Mouse (Mus musculus): ENCODE data around the gene Gm1043. TPM values are rescaled to one million over a fixed set of nuclear protein-coding genes. Genes with fewer than 3 reads are reported as not detected.

Gene Gm1043
- polyA plus RNA-seq, 1 experiment: not detected

DNA sequence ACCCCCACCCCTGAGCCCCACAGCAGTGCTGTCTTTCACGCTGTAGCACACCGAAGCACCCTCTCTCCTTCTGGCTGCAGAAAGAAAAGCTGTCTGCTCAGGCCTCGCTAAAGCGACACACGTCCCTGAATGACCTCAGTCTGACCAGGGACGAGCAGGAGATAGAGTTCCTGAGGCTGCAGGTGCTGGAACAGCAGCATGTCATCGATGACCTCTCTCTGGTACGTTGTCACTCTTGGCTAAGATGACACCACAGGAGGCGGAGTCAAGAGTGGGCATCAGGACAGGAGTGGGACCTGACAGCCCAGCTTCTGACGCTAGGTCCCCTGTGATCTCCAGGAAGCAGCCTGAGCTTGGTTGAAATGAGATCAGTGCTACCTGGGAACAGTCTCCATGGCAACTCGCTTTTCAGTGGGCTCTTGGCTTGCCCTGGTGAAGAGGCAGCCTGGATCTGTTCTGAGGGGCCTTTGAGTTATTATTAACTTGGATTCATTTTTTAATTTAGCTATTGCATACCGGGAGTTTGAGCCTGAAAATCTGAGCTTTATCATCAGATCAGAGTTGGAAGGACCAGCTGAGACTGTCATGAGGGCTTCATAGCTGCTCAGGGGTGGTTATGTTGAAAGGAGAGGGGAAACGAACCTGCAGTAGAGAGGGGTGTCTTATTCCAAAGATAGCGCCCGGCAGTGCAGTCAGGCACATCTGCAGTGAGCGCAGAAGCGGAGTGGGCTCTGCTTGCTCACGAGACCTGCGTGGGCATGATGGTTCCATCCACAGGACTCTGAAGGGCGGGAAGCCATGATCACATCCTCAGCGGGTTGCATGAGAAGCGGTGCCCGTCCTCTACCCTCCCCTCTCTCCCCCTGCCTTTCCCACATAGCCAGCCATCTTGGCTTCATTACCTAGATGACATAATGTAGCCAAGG, 20.6 kb downstream of the Gm1043 start:
- H3K79me2 ChIP-seq (ENCODE audit: control insufficient read depth, insufficient read depth): no peaks in the 10 kb centered on the region
- no peak overlapping the region for H3ac ChIP-seq (ENCODE audit: control insufficient read depth, insufficient read length, low read depth)
- no peaks in the 10 kb centered on the region for H3K79me3 ChIP-seq (ENCODE audit: low read depth)
- H3K27me3 ChIP-seq (ENCODE audit: control insufficient read depth, insufficient read depth, insufficient read length): peaks cover 63% of the 10 kb centered on the region
- H3K4me3 ChIP-seq (ENCODE audit: insufficient read depth, poor library complexity, severe bottlenecking): no peak overlapping the region
- H3K36me3 ChIP-seq (ENCODE audit: control insufficient read depth, insufficient read depth): no peaks in the 10 kb centered on the region
- no peak for TF ChIP-seq MAX (IDR thresholded peaks at IDR 0.05)
- TF ChIP-seq CTCF (IDR thresholded peaks at IDR 0.05; ENCODE audit: control insufficient read depth, insufficient read depth, insufficient read length): no peak
- TF ChIP-seq MYOD1 (IDR thresholded peaks at IDR 0.05; ENCODE audit: control insufficient read depth, insufficient read length, low read depth): no peak
- TF ChIP-seq CEBPB (IDR thresholded peaks at IDR 0.05; ENCODE audit: low read depth): no peak
- no peak for TF ChIP-seq MYOG (IDR thresholded peaks at IDR 0.05; ENCODE audit: control insufficient read depth, extremely low read depth, insufficient read length)
- TF ChIP-seq FOSL1 (IDR thresholded peaks at IDR 0.05; ENCODE audit: insufficient read depth, low read length, poor library complexity, severe bottlenecking): no peak
- TF ChIP-seq USF1 (IDR thresholded peaks at IDR 0.05; ENCODE audit: low read depth): no peak

DNA sequence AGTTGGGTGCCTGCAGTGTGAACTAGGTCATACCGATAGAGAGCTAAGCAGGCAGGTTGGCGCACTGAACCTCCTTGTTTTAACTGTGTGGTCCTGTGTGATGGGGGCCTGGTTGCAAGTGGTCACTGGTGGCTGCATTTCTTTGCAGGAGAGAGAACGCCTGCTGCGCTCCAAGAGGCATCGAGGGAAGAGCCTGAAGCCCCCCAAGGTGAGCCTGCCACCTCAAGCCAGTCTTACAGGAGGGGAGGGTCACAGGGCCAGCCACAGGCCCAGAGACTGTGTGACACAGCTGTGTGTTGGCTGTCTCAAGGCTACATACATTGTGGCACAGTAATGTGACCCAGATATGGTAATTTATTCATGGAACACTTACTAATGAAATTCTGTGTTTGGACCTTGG, 21.9 kb downstream of the Gm1043 start:
- H3ac ChIP-seq (ENCODE audit: control insufficient read depth, insufficient read length, low read depth): no peak overlapping the region
- TF ChIP-seq MYOG (IDR thresholded peaks at IDR 0.05; ENCODE audit: control insufficient read depth, extremely low read depth, insufficient read length) (no peak), USF1 (IDR thresholded peaks at IDR 0.05; ENCODE audit: low read depth) (no peak), MAX (IDR thresholded peaks at IDR 0.05) (no peak), MYOD1 (IDR thresholded peaks at IDR 0.05; ENCODE audit: control insufficient read depth, insufficient read length, low read depth) (no peak), CTCF (IDR thresholded peaks at IDR 0.05; ENCODE audit: control insufficient read depth, insufficient read depth, insufficient read length) (no peak), FOSL1 (IDR thresholded peaks at IDR 0.05; ENCODE audit: insufficient read depth, low read length, poor library complexity, severe bottlenecking) (no peak), CEBPB (IDR thresholded peaks at IDR 0.05; ENCODE audit: low read depth) (no peak)

DNA sequence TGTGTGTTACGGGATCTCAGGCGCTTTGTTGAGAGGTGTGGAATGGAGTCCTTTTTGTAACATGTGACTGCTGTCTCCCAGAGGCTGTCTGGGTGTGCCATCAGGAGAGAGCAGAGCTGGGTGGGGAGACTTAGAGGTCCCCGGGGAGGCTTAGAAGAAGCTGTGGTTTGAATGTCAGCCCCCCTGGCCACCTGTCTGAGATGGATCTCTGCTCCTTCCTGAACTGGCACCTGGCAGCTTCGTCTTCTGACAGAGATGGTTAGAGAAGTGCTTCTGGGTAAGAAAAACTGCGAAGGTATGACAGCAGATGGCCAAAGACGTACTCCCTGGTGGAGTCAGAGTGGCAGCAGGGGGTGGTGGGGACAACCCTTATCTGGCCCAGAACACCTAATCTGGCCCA, 22.4 kb downstream of the Gm1043 start:
- Histone ChIP-seq H3K79me2 (ENCODE audit: control insufficient read depth, insufficient read depth) (no peaks in the 10 kb centered on the region), H3K27me3 (ENCODE audit: control insufficient read depth, insufficient read depth, insufficient read length) (peaks cover 67% of the 10 kb centered on the region), H3ac (ENCODE audit: control insufficient read depth, insufficient read length, low read depth) (no peak overlapping the region), H3K4me3 (ENCODE audit: insufficient read depth, poor library complexity, severe bottlenecking) (no peak overlapping the region), H3K36me3 (ENCODE audit: control insufficient read depth, insufficient read depth) (no peaks in the 10 kb centered on the region), H3K79me3 (ENCODE audit: low read depth) (no peaks in the 10 kb centered on the region)
- TF ChIP-seq CTCF (IDR thresholded peaks at IDR 0.05; ENCODE audit: control insufficient read depth, insufficient read depth, insufficient read length) (no peak), MAX (IDR thresholded peaks at IDR 0.05) (no peak), MYOD1 (IDR thresholded peaks at IDR 0.05; ENCODE audit: control insufficient read depth, insufficient read length, low read depth) (no peak), CEBPB (IDR thresholded peaks at IDR 0.05; ENCODE audit: low read depth) (no peak), FOSL1 (IDR thresholded peaks at IDR 0.05; ENCODE audit: insufficient read depth, low read length, poor library complexity, severe bottlenecking) (no peak), USF1 (IDR thresholded peaks at IDR 0.05; ENCODE audit: low read depth) (no peak), MYOG (IDR thresholded peaks at IDR 0.05; ENCODE audit: control insufficient read depth, extremely low read depth, insufficient read length) (no peak)

More for the DNA sequence above, 21.9 kb downstream of the Gm1043 start:
- H3K4me3 ChIP-seq (ENCODE audit: insufficient read depth, poor library complexity, severe bottlenecking): no peak overlapping the region
- H3K36me3 ChIP-seq (ENCODE audit: control insufficient read depth, insufficient read depth): no peaks in the 10 kb centered on the region
- H3K27me3 ChIP-seq (ENCODE audit: control insufficient read depth, insufficient read depth, insufficient read length): peaks cover 62% of the 10 kb centered on the region
- H3K79me3 ChIP-seq (ENCODE audit: low read depth): no peaks in the 10 kb centered on the region
- no peaks in the 10 kb centered on the region for H3K79me2 ChIP-seq (ENCODE audit: control insufficient read depth, insufficient read depth)

DNA sequence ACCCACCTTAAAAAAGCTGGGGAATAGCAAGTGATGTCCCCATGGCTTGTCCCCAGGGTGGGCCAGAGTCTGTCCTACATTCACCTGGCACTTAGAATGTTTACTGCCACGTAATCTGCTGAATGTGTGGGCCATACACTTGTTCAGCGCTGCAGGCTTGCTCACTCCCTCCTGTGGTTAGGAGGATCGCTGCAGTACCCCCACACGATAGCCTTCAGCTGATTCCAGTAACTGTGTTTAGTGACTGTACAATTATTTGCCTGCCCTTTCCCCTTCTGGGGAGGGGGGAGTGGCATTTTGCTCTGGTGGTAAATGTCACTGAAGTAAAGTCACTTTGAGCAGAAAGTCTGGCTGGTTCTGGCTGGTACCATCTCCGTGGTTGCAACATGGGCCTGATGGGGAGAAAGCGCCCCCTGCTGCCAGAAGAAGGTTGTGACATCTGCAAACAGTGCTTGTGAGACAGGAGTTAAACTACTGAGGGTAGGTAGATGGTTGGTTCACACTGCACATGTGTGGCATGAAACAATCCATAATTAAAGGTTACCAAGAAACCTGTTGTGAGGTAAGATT, 24.2 kb downstream of the Gm1043 start:
- Histone ChIP-seq H3K4me3 (ENCODE audit: insufficient read depth, poor library complexity, severe bottlenecking) (no peak overlapping the region), H3K36me3 (ENCODE audit: control insufficient read depth, insufficient read depth) (no peaks in the 10 kb centered on the region), H3K79me3 (ENCODE audit: low read depth) (no peaks in the 10 kb centered on the region), H3ac (ENCODE audit: control insufficient read depth, insufficient read length, low read depth) (no peak overlapping the region), H3K27me3 (ENCODE audit: control insufficient read depth, insufficient read depth, insufficient read length) (peaks cover 72% of the 10 kb centered on the region), H3K79me2 (ENCODE audit: control insufficient read depth, insufficient read depth) (no peaks in the 10 kb centered on the region)
- TF ChIP-seq MAX (IDR thresholded peaks at IDR 0.05) (no peak), FOSL1 (IDR thresholded peaks at IDR 0.05; ENCODE audit: insufficient read depth, low read length, poor library complexity, severe bottlenecking) (no peak), CTCF (IDR thresholded peaks at IDR 0.05; ENCODE audit: control insufficient read depth, insufficient read depth, insufficient read length) (peak; percentile 6), CEBPB (IDR thresholded peaks at IDR 0.05; ENCODE audit: low read depth) (no peak)

DNA sequence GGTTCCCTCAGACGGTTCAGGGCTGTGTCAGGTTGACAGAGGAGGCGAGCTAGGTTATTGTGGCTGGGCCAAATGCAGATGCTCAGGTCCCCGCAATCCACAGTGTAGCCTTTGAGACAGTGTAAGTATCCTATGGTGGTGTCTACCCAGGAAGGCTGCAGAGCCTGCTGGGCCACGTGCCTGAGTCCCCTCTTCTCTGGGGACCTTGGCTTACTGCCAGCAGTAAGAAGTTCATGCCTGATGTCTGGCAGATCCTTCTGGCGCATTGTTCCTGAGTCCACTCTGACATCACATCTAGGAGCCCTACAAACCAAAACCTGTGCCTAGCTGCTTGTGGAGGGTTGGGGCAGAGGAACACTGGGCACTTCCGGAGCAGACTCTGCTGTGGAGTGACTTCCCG, 27.2 kb downstream of the Gm1043 start:
- H3ac ChIP-seq (ENCODE audit: control insufficient read depth, insufficient read length, low read depth): no peak overlapping the region
- H3K79me2 ChIP-seq (ENCODE audit: control insufficient read depth, insufficient read depth): no peaks in the 10 kb centered on the region
- H3K36me3 ChIP-seq (ENCODE audit: control insufficient read depth, insufficient read depth): no peaks in the 10 kb centered on the region
- H3K27me3 ChIP-seq (ENCODE audit: control insufficient read depth, insufficient read depth, insufficient read length): peaks cover 61% of the 10 kb centered on the region
- no peaks in the 10 kb centered on the region for H3K79me3 ChIP-seq (ENCODE audit: low read depth)
- TF ChIP-seq MAX (IDR thresholded peaks at IDR 0.05) (no peak), MYOG (IDR thresholded peaks at IDR 0.05; ENCODE audit: control insufficient read depth, extremely low read depth, insufficient read length) (no peak), USF1 (IDR thresholded peaks at IDR 0.05; ENCODE audit: low read depth) (no peak), CEBPB (IDR thresholded peaks at IDR 0.05; ENCODE audit: low read depth) (no peak), CTCF (IDR thresholded peaks at IDR 0.05; ENCODE audit: control insufficient read depth, insufficient read depth, insufficient read length) (no peak), FOSL1 (IDR thresholded peaks at IDR 0.05; ENCODE audit: insufficient read depth, low read length, poor library complexity, severe bottlenecking) (no peak)
- H3K4me3 ChIP-seq (ENCODE audit: insufficient read depth, poor library complexity, severe bottlenecking): no peak overlapping the region

Measured in C2C12 (cell line).